Mouse (Mus musculus) cerebellum, postnatal 10 days (tissue): ENCODE data around the gene Enpp7.
A peak's percentile ranks its signal among the peaks of the same experiment; 100 is the strongest.

Source experiments
- DNase-seq, 2 experiments: peaks; one replicate each; pipeline ENCODE4 v3.0.0; 2021; ENCODE audit warnings: mixed read lengths in 2 of 2

Gene Enpp7

DNA sequence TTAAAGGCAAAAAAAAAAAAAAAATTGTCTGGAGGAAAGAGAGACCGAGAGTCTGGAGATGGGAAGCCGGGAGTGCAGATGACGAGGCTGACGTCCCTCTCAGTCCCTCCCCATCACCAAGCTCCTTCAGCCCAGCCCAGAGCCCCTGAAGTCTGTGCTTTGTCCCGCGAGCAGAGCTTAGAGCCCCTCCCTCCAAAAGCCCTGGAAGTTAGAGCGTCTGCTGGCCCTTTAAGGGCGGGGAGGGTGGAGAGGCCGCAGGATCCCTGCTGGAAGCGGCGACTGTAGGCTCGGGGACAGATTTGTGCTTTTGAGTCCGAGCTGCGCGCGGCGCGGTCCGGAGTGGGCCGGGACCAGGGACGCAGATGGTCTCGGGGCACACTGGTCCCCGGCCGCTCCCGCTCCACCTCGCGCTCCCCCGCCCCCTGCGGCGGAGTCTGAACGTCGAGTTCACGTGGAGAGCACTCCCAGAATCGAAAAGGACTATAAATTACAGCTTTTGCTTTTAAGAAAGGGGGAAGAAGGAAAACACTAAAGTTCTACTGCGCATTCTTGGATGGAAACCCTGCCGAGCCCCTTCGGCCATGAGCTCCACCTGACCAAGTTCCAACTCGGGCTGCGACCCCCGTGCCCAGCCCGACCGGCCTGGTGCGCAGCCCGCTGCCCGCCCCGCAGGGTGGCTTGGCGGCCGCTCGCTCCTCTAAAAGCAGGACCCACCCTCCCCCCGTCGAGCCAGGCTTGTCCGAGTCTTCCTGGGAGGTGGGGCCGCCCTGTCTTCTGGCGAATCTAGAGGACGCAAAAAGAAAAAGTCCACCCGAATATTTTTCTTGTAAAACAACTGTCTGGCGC is 49.2 kb downstream of the Enpp7 start:
- DNase-seq: peak; percentile 63 to 68

GRCm38 (mm10) chr11:119037780-119038401 is 49.9 kb downstream of the Enpp7 start:
- DNase-seq: peak; percentile 65 to 69

DNA sequence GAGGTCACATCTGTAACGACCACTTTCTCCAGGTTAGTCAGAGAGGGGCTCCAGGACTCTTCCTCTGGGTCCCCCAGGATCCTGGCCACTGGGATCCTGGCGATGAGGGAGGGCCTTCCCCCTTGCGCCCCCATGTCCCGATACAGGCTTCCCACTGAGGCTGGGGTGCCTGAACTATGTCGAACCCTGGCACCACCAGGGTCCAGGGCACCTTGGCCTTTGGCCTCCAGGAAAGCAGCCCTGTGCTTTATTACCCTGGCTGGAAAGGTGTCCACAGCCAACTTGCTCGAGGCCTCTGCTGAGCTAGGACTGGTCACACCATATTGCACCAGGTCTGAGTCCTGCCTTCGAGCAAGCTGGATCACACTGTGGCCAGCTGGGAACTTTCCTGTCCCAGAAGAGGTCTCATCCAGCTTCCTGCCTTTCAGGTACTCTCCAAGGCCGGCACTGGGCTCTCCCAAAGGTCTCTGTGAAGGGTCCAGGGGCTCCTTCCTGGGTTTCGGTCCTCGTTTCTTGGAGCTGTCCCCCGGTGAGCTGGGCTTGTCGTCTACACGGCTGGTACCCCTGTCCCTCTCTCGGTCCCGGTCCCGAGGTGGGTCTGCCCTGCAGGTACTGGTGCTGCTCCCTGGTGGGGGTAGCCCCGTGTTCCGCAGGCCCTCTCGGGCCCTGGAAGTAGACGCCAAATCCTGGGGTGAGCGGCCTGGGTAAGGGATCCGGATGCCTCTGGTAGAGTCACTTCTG is 50.9 kb downstream of the Enpp7 start:
- DNase-seq: peak in 1 of 2 experiments; percentile 41

- peak in 1 of 2 experiments; percentile 11 for DNase-seq
Observed at GRCm38 (mm10) chr11:119039732-119040512, 51.9 kb downstream of the Enpp7 start.

DNA sequence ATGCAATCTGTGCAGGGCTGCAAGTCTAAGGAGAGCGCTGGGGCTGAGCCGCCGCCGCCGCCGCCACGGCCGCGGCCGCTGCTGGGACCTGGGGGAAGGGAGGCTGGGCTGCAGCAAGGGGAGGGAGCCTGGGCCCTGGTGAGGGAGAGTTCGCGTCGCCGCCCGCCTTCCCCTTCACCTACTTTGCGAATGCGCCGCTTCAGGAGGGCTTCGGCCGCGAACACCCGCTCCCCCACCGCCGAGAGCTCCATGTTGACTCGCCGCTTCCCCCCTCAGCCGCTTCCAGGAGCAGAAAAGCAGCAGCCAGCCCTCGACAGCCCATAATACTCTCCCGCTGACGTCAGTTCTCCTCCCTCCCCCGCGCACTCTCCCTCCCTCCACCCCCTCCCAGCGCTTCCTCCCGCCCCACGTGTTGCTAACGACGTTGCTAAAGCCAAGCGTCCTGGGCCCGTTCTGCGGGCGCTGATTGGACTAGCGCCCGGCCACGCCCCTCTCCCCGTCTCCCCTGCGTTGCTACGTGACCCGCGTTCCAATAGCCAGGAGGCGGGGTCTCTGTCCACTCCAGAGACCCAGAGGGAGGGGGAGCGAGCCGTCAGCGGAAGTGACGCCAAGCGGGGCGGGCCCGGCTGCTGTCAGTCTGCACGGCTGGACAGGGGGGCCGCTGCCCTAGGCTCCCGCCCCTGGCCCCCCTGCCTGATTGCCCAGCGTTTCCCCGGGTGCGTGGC is 52.8 kb downstream of the Enpp7 start, which contains the start of gene Cbx8:
Gene Cbx8 (minus strand): TSS at position 370 of the 725 bp plus-strand sequence.
- DNase-seq: peak; percentile 100

- DNase-seq: peak; percentile 89
Observed at GRCm38 (mm10) chr11:119041325-119041716, 53.3 kb downstream of the Enpp7 start.

GRCm38 (mm10) chr11:119041750-119042465 is 53.9 kb downstream of the Enpp7 start:
- DNase-seq: no peak
